Mouse (Mus musculus) myocyte (in vitro differentiated cells): ENCODE measurements at regions not wholly inside any gene's neighbourhood (a gene's known extent, or its start where the extent isn't known, plus 50 kb on each side); places are given as distances from the start of the nearest gene placed in this dataset.

Experiments used
- H3K27me3 ChIP-seq: one replicate; pipeline ENCODE4 v1.6.1; 2011; ENCODE audit not compliant: control insufficient read depth, insufficient read depth, insufficient read length
- H3K36me3 ChIP-seq: one replicate; pipeline ENCODE4 v1.6.1; 2011; ENCODE audit not compliant: control insufficient read depth, insufficient read depth
- H3K4me2 ChIP-seq: one replicate; pipeline ENCODE4 v1.6.1; 2011; ENCODE audit warnings: low read depth, control low read depth
- H3K4me3 ChIP-seq: one replicate; pipeline ENCODE4 v1.5.1; 2011; ENCODE audit warnings: mild to moderate bottlenecking, control low read depth, moderate library complexity
- H3K79me2 ChIP-seq: one replicate; pipeline ENCODE4 v1.6.1; 2011; ENCODE audit not compliant: control insufficient read depth, insufficient read depth
- H3ac ChIP-seq: one replicate; pipeline ENCODE4 v1.6.1; 2011; ENCODE audit not compliant: control insufficient read depth, insufficient read length
- CEBPB ChIP-seq: IDR thresholded peaks from 2 replicates; pipeline ENCODE4 v1.6.1; 2011; ENCODE audit warnings: mild to moderate bottlenecking, moderate library complexity; ENCODE audit not compliant: poor library complexity, insufficient read depth, severe bottlenecking
- E2F4 ChIP-seq: IDR thresholded peaks from one replicate; pipeline ENCODE4 v1.6.1; 2011; ENCODE audit warnings: mild to moderate bottlenecking, control low read depth, moderate library complexity; ENCODE audit not compliant: insufficient read depth
- MAX ChIP-seq: IDR thresholded peaks from one replicate; pipeline ENCODE4 v1.6.1; 2011; ENCODE audit warnings: low read depth, mild to moderate bottlenecking, control low read depth
- MYOD1 ChIP-seq, 3 experiments: IDR thresholded peaks; one replicate each; pipeline ENCODE4 v1.6.1; 2011; ENCODE audit warnings: control low read depth in 2 of 3, low read depth in 2 of 3, mild to moderate bottlenecking in 2 of 3, moderate library complexity in 1 of 3; ENCODE audit not compliant: insufficient read length in 2 of 3, control insufficient read depth in 1 of 3
- MYOG ChIP-seq, 3 experiments: IDR thresholded peaks; one replicate each; pipeline ENCODE4 v1.6.1; 2011; ENCODE audit warnings: control low read depth in 2 of 3, low read depth in 2 of 3, mild to moderate bottlenecking in 2 of 3; ENCODE audit not compliant: insufficient read length in 2 of 3, control insufficient read depth in 1 of 3, insufficient read depth in 1 of 3
- POLR2A ChIP-seq: IDR thresholded peaks from one replicate; pipeline ENCODE4 v1.6.1; 2011; ENCODE audit warnings: low read depth, mild to moderate bottlenecking, control low read depth, moderate library complexity; ENCODE audit not compliant: insufficient read length
- POLR2AphosphoS2 ChIP-seq: IDR thresholded peaks from one replicate; pipeline ENCODE4 v1.6.1; 2011; ENCODE audit warnings: low read depth, control low read depth; ENCODE audit not compliant: insufficient read length
- REST ChIP-seq: IDR thresholded peaks from one replicate; pipeline ENCODE4 v1.6.1; 2011; ENCODE audit warnings: mild to moderate bottlenecking, control low read depth, moderate library complexity; ENCODE audit not compliant: insufficient read depth, insufficient read length
- SRF ChIP-seq: IDR thresholded peaks from one replicate; pipeline ENCODE4 v1.6.1; 2011; ENCODE audit warnings: low read depth; ENCODE audit not compliant: control insufficient read depth, insufficient read length
- TCF12 ChIP-seq: IDR thresholded peaks from one replicate; pipeline ENCODE4 v1.6.1; 2011; ENCODE audit warnings: mild to moderate bottlenecking, control low read depth; ENCODE audit not compliant: poor library complexity, insufficient read depth, severe bottlenecking
- TCF3 ChIP-seq: IDR thresholded peaks from one replicate; pipeline ENCODE4 v1.6.1; 2011; ENCODE audit warnings: low read depth, control low read depth; ENCODE audit not compliant: insufficient read length
- USF1 ChIP-seq: IDR thresholded peaks from one replicate; pipeline ENCODE4 v1.6.1; 2011; ENCODE audit warnings: low read depth, mild to moderate bottlenecking, control low read depth, moderate library complexity

GRCm38 (mm10) chr2:80870046-80870445 lies 253.0 kb downstream of the Nup35 start:
- Histone ChIP-seq H3K36me3 (no peaks in the 10 kb centered on the region), H3ac (no peak overlapping the region), H3K4me3 (no peak overlapping the region), H3K27me3 (no peaks in the 10 kb centered on the region), H3K4me2 (no peak overlapping the region), H3K79me2 (no peaks in the 10 kb centered on the region)
- no peak for TF ChIP-seq CEBPB
- TF ChIP-seq SRF = no peak
- TF ChIP-seq REST = no peak
- no peak for TF ChIP-seq POLR2AphosphoS2
- TF ChIP-seq MYOG (IDR thresholded peaks at IDR 0.05; ENCODE audit: control insufficient read depth in 1 of 3, insufficient read depth in 1 of 3, insufficient read length in 2 of 3, low read depth in 2 of 3) = no peak
- no peak for TF ChIP-seq MYOD1 (IDR thresholded peaks at IDR 0.05; ENCODE audit: control insufficient read depth in 1 of 3, insufficient read length in 2 of 3, low read depth in 2 of 3)
- no peak for TF ChIP-seq TCF12
- TF ChIP-seq POLR2A = no peak
- no peak for TF ChIP-seq E2F4
- no peak for TF ChIP-seq USF1
- no peak for TF ChIP-seq MAX

DNA sequence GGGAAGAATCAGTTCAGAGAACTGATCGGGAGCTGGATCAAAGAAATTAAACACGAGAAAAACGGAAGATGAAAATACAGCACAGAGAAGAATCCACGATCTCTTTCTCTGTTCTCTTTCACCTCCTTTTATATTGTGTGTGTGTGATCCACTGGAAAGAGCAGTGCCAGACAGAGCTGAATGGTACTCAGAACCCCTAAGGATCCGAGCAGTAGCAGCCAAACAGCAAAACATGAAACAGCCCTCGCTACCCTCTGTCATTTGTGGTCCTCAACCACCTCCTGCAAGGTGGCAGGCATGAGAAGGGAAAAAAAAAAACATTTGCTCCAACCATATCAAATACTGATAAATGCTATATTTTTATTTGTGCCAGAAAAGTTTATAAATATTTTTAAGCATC lies 253.4 kb downstream of the Nup35 start:
- Histone ChIP-seq H3K79me2 (no peaks in the 10 kb centered on the region), H3K27me3 (no peaks in the 10 kb centered on the region), H3K4me2 (no peak overlapping the region), H3K36me3 (no peaks in the 10 kb centered on the region), H3K4me3 (no peak overlapping the region), H3ac (no peak overlapping the region)
- no peak for TF ChIP-seq POLR2A
- TF ChIP-seq MYOD1 (IDR thresholded peaks at IDR 0.05; ENCODE audit: control insufficient read depth in 1 of 3, insufficient read length in 2 of 3, low read depth in 2 of 3) = no peak
- no peak for TF ChIP-seq POLR2AphosphoS2
- TF ChIP-seq E2F4 = no peak
- no peak for TF ChIP-seq MAX
- TF ChIP-seq REST = no peak
- TF ChIP-seq USF1 = no peak
- no peak for TF ChIP-seq MYOG (IDR thresholded peaks at IDR 0.05; ENCODE audit: control insufficient read depth in 1 of 3, insufficient read depth in 1 of 3, insufficient read length in 2 of 3, low read depth in 2 of 3)

- H3K4me2 ChIP-seq = no peak overlapping the region
- no peaks in the 10 kb centered on the region for H3K36me3 ChIP-seq
- no peak overlapping the region for H3ac ChIP-seq
- H3K4me3 ChIP-seq = no peak overlapping the region
- no peaks in the 10 kb centered on the region for H3K27me3 ChIP-seq
- TF ChIP-seq USF1 (no peak), MAX (no peak), E2F4 (no peak), MYOG (IDR thresholded peaks at IDR 0.05; ENCODE audit: control insufficient read depth in 1 of 3, insufficient read depth in 1 of 3, insufficient read length in 2 of 3, low read depth in 2 of 3) (no peak), SRF (no peak), TCF12 (no peak), CEBPB (no peak), REST (no peak), POLR2A (no peak), POLR2AphosphoS2 (no peak), TCF3 (no peak), MYOD1 (IDR thresholded peaks at IDR 0.05; ENCODE audit: control insufficient read depth in 1 of 3, insufficient read length in 2 of 3, low read depth in 2 of 3) (no peak)
- no peaks in the 10 kb centered on the region for H3K79me2 ChIP-seq
These were observed 254.3 kb downstream of the Nup35 start for GRCm38 (mm10) chr2:80871356-80871755.

- Histone ChIP-seq H3K4me2 (no peak overlapping the region), H3K4me3 (no peak overlapping the region), H3ac (no peak overlapping the region), H3K27me3 (no peaks in the 10 kb centered on the region), H3K36me3 (no peaks in the 10 kb centered on the region), H3K79me2 (no peaks in the 10 kb centered on the region)
- TF ChIP-seq TCF12 = no peak
- TF ChIP-seq CEBPB = no peak
- no peak for TF ChIP-seq REST
- no peak for TF ChIP-seq POLR2AphosphoS2
- TF ChIP-seq POLR2A = no peak
- no peak for TF ChIP-seq SRF
- no peak for TF ChIP-seq MYOG (IDR thresholded peaks at IDR 0.05; ENCODE audit: control insufficient read depth in 1 of 3, insufficient read depth in 1 of 3, insufficient read length in 2 of 3, low read depth in 2 of 3)
- no peak for TF ChIP-seq E2F4
- no peak for TF ChIP-seq MAX
- no peak for TF ChIP-seq MYOD1 (IDR thresholded peaks at IDR 0.05; ENCODE audit: control insufficient read depth in 1 of 3, insufficient read length in 2 of 3, low read depth in 2 of 3)
- no peak for TF ChIP-seq TCF3
These were observed 261.4 kb downstream of the Nup35 start for GRCm38 (mm10) chr2:80878437-80878836.

GRCm38 (mm10) chr2:80884231-80884630 lies 267.2 kb downstream of the Nup35 start:
- Histone ChIP-seq H3K79me2 (no peaks in the 10 kb centered on the region), H3K27me3 (no peaks in the 10 kb centered on the region), H3K4me2 (no peak overlapping the region), H3K4me3 (no peak overlapping the region), H3ac (no peak overlapping the region), H3K36me3 (no peaks in the 10 kb centered on the region)
- no peak for TF ChIP-seq REST
- TF ChIP-seq POLR2A = no peak
- no peak for TF ChIP-seq MYOG (IDR thresholded peaks at IDR 0.05; ENCODE audit: control insufficient read depth in 1 of 3, insufficient read depth in 1 of 3, insufficient read length in 2 of 3, low read depth in 2 of 3)
- no peak for TF ChIP-seq MYOD1 (IDR thresholded peaks at IDR 0.05; ENCODE audit: control insufficient read depth in 1 of 3, insufficient read length in 2 of 3, low read depth in 2 of 3)
- TF ChIP-seq MAX = no peak
- TF ChIP-seq CEBPB = no peak
- TF ChIP-seq USF1 = no peak
- no peak for TF ChIP-seq TCF3
- no peak for TF ChIP-seq E2F4
- no peak for TF ChIP-seq TCF12
- TF ChIP-seq POLR2AphosphoS2 = no peak
- TF ChIP-seq SRF = no peak
